Mouse (Mus musculus): ENCODE results near the gene Scml4. TPM values are rescaled to one million over a fixed set of nuclear protein-coding genes. Genes with fewer than 3 reads are reported as not detected.

Scml4 gene
- polyA plus RNA-seq, 1 experiment from 2014 or later, result 1.5 TPM

DNA sequence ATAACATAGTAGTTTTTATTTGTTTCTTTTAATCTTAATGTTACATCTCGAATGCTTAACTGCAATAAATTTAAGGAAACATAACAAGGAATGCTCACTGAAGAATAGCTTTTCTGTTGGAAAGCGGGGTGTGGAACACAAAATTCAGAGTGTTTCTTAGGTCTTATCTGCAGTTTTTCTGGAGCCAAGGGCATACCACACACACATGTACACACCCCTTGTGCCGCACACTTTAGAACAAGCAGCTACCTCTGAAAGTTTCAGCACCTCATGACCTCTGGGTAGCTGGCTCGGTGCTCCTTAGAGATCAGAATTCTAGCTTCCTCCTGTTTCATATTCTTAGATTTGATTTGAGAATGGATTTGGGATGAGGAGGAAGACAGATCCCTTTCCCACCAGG lies 2.6 kb downstream of the Scml4 start:
- Histone ChIP-seq H3K4me1 (peaks cover 48% of the 10 kb centered on the region), H3K36me3 (no peaks in the 10 kb centered on the region), H3K9me3 (replicated peaks) (no peaks in the 10 kb centered on the region), H3K27me3 (peaks cover 24% of the 10 kb centered on the region), H3K4me2 (peak overlapping the region; percentile 71; the same call in 1 of the 2 replicates), H3K27ac (no peak overlapping the region), H3K9ac (no peak overlapping the region), H3K4me3 (replicated peaks) (no peak overlapping the region)
- WGBS, result 56% methylated on average over 4 of the region's 4 CpGs
- no peak for ATAC-seq (replicated peaks; ENCODE audit: low FRiP score)

DNA sequence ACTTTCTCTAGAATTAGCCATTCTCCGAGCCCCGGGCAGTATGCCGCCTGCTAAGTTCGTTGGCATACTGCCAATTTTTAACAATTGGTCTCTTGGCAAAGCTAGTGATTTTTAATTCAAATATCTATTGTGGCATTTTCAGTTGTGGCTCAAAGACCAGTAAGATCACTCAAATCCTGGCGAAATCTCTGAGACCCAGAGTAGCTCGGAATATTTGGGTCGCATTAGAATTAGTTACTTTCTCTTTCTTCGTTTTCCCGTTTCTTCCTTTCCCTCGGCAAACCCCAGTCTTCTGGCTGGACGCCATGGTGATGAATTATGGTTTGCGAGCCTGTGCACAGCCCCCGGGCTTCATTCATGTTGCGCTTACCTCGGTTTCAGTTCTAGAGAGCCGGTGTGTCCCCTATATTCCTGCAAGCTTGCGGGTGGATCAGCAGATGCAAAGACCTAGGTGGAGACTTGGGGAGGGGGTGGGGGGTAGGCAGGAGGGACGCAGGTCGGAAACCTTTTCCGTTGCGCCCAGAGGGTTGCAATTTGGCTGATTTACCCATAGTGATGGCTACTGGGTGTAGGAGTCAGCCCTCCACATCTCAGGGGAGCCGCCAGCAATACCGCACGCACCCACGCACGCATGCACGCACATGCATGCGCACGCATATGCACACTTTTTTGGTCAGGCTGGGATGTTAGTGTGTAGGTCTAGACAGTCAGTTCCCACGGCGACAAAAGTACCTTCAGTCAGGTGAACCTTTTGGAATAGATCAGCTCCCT lies 3.6 kb downstream of the Scml4 start:
- H3K9me3 ChIP-seq (replicated peaks), result no peaks in the 10 kb centered on the region
- no peak overlapping the region for H3K9ac ChIP-seq
- peak overlapping the region; percentile 47 for H3K27ac ChIP-seq
- peak overlapping the region; percentile 71 for H3K4me2 ChIP-seq
- no peaks in the 10 kb centered on the region for H3K36me3 ChIP-seq
- ATAC-seq (replicated peaks; ENCODE audit: low FRiP score), result 0 out of 2 replicates have a peak, but pooled peaks have one; percentile 53
- 33% methylated on average over 31 of the region's 31 CpGs for WGBS
- peaks cover 22% of the 10 kb centered on the region for H3K27me3 ChIP-seq
- H3K4me3 ChIP-seq (replicated peaks), result peak overlapping the region; percentile 43
- H3K4me1 ChIP-seq, result peaks cover 48% of the 10 kb centered on the region

DNA sequence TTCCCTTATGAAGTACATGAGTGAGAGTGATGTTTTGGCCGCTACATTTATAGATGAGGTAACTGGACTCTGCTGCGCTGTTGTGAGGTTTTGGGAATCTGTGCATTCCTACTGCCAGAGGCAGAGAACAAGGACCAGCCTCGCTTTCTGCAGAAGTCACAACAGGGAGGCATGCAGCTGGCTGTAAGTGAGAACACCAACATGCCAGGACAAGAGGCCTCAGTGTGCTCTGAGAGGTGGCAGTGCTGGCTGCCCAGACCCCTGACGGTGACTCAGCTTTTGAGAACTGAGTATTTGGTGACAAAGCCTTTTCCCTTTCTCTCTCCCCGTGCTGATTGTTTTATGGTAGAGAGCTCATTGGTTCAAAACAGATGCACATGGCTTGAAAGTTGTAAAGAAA lies 4.5 kb downstream of the Scml4 start:
- ATAC-seq (replicated peaks; ENCODE audit: low FRiP score), result 0 out of 2 replicates have a peak, but pooled peaks have one; percentile 40
- H3K4me2 ChIP-seq, result peak overlapping the region; percentile 71
- H3K4me1 ChIP-seq, result peaks cover 48% of the 10 kb centered on the region
- H3K4me3 ChIP-seq (replicated peaks), result no peak overlapping the region
- WGBS, result 40% methylated on average over 5 of the region's 5 CpGs
- no peaks in the 10 kb centered on the region for H3K9me3 ChIP-seq (replicated peaks)
- H3K36me3 ChIP-seq, result no peaks in the 10 kb centered on the region
- H3K27me3 ChIP-seq, result peaks cover 26% of the 10 kb centered on the region
- no peak overlapping the region for H3K9ac ChIP-seq
- H3K27ac ChIP-seq, result peak overlapping the region; percentile 47; the same call in 1 of the 2 replicates

DNA sequence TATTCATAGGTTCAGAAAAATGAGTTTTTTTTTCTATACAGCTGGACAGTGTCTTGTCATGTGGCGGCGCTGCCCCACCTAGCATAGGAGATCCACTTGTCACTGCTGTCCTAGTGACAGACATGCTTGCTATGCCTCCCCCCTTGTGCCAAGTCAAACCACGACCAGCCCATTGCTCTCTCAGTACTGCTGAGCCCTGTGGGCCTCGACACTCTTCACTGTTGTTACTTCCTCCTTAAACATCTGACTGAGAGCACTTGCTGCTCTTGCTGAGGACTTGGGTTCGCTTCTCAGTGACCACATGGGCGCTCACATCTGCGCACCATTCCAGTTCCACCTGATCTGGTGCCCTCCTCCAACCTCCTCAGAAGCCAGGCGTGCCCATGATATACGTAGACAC lies 8.2 kb downstream of the Scml4 start:
- no peak overlapping the region for H3K4me2 ChIP-seq
- no peak overlapping the region for H3K27ac ChIP-seq
- H3K36me3 ChIP-seq, result no peaks in the 10 kb centered on the region
- WGBS, result 81% methylated on average over 9 of the region's 9 CpGs
- no peaks in the 10 kb centered on the region for H3K9me3 ChIP-seq (replicated peaks)
- no peak overlapping the region for H3K9ac ChIP-seq
- peaks cover 25% of the 10 kb centered on the region for H3K4me1 ChIP-seq
- no peak overlapping the region for H3K4me3 ChIP-seq (replicated peaks)
- H3K27me3 ChIP-seq, result peaks cover 23% of the 10 kb centered on the region
- no peak for ATAC-seq (replicated peaks; ENCODE audit: low FRiP score)

DNA sequence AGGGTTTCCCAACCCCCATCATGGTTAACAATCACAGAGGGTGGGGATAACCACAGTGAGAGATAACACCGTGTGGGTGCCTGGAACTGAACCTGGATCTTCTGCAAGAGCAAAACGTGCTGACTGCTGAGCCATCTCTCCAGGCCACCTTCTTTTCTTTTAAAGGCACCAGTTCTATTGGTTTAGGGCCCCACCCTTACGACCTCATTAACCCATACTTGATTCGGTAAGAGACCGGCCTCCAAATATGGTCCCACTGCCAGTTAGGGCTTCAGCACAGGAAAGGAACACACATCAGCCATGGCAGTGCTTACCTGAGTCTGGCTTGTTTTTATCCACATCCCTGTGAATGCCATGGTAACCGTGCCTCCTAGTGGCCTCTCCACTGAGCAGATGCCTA lies 9.3 kb downstream of the Scml4 start:
- 61% methylated on average over 6 of the region's 6 CpGs for WGBS
- peaks cover 19% of the 10 kb centered on the region for H3K27me3 ChIP-seq
- H3K4me2 ChIP-seq, result no peak overlapping the region
- no peak for ATAC-seq (replicated peaks; ENCODE audit: low FRiP score)
- H3K9me3 ChIP-seq (replicated peaks), result no peaks in the 10 kb centered on the region
- H3K4me1 ChIP-seq, result peaks cover 15% of the 10 kb centered on the region
- H3K27ac ChIP-seq, result no peak overlapping the region
- no peaks in the 10 kb centered on the region for H3K36me3 ChIP-seq
- no peak overlapping the region for H3K4me3 ChIP-seq (replicated peaks)
- H3K9ac ChIP-seq, result no peak overlapping the region

DNA sequence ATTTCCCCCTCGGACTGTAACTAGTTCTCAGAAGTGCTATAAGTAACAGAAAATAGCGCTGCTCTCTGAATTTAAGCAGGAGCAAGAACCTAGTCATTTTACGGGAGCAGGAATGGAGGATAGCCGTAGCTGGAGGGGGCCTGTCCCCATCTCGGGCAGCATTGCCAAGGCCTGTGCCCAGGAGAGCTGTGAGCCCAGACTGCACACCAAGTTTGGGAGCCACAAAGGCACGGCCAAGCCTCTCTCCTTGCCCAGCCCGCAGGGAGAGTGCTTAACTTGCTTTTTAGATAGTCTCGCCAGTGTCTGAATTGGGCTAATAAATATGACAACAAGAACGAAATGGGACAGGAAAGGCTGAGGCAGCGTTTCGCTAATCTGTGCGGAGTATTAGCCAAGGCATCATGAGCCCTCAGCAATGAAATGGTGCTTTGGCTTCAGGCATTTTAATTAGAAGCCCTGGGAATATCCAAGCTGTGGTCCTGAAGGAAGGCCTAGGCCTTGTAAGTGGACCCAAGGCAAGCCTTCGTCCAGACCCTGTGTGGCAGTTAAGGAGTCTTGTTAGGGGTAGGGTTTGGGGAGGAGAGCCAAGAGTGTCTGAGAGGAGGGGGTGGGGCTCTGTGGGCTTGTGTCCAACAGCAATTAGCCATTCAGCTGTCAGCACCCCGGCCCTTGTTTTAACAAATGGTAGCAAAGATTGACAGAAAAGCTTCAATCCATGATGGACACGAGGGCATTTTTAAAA lies 12.3 kb downstream of the Scml4 start:
- Histone ChIP-seq H3K4me2 (no peak overlapping the region), H3K4me3 (replicated peaks) (no peak overlapping the region), H3K27ac (no peak overlapping the region), H3K4me1 (0 out of 2 replicates have a peak, but pooled peaks cover 6% of the 10 kb centered on the region), H3K9me3 (replicated peaks) (no peaks in the 10 kb centered on the region), H3K27me3 (peaks cover 11% of the 10 kb centered on the region; the same call in 1 of the 2 replicates), H3K9ac (no peak overlapping the region), H3K36me3 (no peaks in the 10 kb centered on the region)
- ATAC-seq (replicated peaks; ENCODE audit: low FRiP score), result no peak
- WGBS, result 68% methylated on average over 15 of the region's 15 CpGs

DNA sequence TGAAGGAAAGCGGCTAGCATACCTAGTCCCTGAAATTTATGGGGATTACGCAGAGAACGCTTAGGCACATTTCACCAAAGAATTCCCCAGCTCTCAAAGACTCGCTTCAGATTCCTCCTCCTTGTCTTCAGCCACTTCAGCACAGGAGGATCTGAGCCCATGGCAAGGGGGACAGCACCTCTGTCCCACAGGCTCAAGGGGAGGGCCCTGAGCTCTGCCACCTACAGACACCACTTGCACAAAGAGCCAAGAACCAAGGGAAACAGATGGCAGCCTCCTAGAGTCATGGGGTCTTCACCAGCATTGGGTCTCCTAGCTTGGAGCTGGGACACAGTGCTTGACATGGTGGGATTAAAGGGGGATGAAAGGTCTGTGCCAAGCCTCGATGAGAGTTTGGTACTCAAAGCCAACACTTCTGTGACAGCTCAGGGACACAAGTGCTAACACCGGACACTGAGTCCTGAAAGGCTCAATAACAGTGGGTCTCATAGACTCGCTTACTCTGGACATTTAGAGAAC lies 13.0 kb downstream of the Scml4 start:
- Histone ChIP-seq H3K27ac (no peak overlapping the region), H3K4me1 (0 out of 2 replicates have a peak, but pooled peaks cover 6% of the 10 kb centered on the region), H3K36me3 (no peaks in the 10 kb centered on the region), H3K9me3 (replicated peaks) (no peaks in the 10 kb centered on the region), H3K4me2 (no peak overlapping the region), H3K4me3 (replicated peaks) (no peak overlapping the region), H3K9ac (no peak overlapping the region), H3K27me3 (peaks cover 11% of the 10 kb centered on the region; the same call in 1 of the 2 replicates)
- 69% methylated on average over 7 of the region's 7 CpGs for WGBS
- no peak for ATAC-seq (replicated peaks; ENCODE audit: low FRiP score)

DNA sequence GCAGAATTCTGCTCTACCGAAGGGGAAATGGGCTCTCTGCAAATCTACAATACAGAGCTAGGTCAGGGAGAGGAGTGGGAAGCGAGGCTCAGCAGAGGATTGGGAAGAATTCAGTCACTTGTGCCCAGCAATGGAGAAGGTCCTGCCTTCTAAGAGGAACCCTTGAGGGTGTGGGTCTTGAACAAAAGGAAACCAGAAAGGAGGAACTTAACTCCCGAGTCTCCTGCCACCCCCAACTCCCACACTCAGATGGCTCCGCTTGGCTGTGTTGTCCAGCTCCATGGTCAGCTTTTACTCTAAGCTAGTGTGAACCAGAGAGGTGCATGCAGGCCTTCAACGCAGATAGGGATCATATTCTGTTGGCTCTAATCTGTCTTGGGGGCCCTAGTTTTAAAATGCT lies 16.0 kb downstream of the Scml4 start:
- Histone ChIP-seq H3K4me1 (0 out of 2 replicates have a peak, but pooled peaks cover 6% of the 10 kb centered on the region), H3K4me2 (no peak overlapping the region), H3K4me3 (replicated peaks) (no peak overlapping the region), H3K27ac (no peak overlapping the region), H3K9ac (no peak overlapping the region), H3K27me3 (0 out of 2 replicates have a peak, but pooled peaks cover 3% of the 10 kb centered on the region), H3K36me3 (no peaks in the 10 kb centered on the region), H3K9me3 (replicated peaks) (no peaks in the 10 kb centered on the region)
- ATAC-seq (replicated peaks; ENCODE audit: low FRiP score), result no peak
- 73% methylated on average over 5 of the region's 5 CpGs for WGBS

DNA sequence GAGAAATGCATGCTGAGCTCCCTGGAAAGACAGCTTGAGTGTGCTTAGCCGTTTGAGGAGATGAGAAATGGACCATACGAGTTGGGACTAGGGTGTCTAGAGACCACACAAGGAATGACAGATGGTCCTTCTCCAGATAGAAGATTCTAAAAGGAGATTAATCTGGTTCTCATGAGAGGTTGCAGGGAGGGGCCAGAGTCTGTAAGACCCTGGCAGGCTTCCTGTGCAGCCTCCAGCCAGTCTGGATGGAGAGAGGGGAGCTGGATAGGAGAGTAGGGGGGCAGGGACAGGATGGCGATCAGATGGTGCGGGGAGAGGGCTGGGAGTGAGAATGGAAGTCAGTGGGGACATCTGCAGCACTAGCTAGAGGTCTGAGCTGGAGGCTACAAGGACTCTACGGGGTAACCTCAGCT lies 19.1 kb downstream of the Scml4 start:
- 54% methylated on average over 5 of the region's 5 CpGs for WGBS
- no peaks in the 10 kb centered on the region for H3K4me1 ChIP-seq
- H3K27ac ChIP-seq, result peak overlapping the region; percentile 56
- no peak overlapping the region for H3K9ac ChIP-seq
- H3K4me2 ChIP-seq, result no peak overlapping the region
- H3K4me3 ChIP-seq (replicated peaks), result no peak overlapping the region
- no peaks in the 10 kb centered on the region for H3K36me3 ChIP-seq
- ATAC-seq (replicated peaks; ENCODE audit: low FRiP score), result peak; percentile 86
- H3K9me3 ChIP-seq (replicated peaks), result no peaks in the 10 kb centered on the region
- 0 out of 2 replicates have a peak, but pooled peaks cover 3% of the 10 kb centered on the region for H3K27me3 ChIP-seq

DNA sequence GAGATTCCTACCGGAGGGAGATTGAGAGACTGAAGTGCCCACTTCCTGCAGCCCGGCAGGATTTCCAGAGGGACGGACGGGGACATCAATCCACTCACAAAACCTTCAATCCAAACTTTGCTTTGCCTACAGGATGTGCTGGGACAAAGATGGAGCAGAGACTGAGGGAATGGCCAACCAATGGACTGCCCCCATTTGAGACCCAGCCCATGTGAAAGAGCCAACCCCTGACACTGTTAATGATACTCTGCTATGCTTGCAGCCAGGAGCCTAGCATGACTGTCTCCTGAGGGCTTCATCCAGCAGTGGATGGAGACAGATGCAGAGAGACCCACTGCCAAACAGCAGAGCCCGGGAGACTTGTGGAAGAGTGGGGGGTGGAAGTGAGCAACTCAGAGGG lies 19.5 kb downstream of the Scml4 start:
- WGBS, result 74% methylated on average over 5 of the region's 5 CpGs
- no peak for ATAC-seq (replicated peaks; ENCODE audit: low FRiP score)

DNA sequence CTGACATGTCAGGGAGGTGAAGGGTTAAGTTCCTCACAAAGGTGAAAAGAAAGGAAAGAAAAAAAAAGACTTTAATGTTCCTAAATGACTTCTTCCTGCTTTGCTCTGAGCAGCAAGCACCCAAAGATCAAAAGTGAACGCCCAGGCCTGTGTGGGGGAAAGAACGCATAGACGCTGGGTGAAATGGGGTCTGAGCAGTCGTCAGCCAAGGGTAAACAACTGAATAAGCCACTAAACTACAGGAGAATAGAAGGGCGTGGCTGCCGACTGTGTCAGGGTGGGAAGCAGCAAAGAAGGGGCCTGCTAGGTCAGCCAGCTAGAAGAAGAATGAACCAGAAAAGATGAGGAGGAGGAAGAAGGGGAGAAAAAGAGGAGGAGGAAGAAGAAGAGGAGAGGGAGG lies 26.9 kb downstream of the Scml4 start:
- no peak overlapping the region for H3K4me3 ChIP-seq (replicated peaks)
- H3K36me3 ChIP-seq, result no peaks in the 10 kb centered on the region
- no peaks in the 10 kb centered on the region for H3K9me3 ChIP-seq (replicated peaks)
- no peaks in the 10 kb centered on the region for H3K27me3 ChIP-seq
- H3K4me1 ChIP-seq, result 0 out of 2 replicates have a peak, but pooled peaks cover 5% of the 10 kb centered on the region
- 9% methylated on average over 6 of the region's 6 CpGs for WGBS
- no peak overlapping the region for H3K9ac ChIP-seq
- no peak overlapping the region for H3K4me2 ChIP-seq
- no peak overlapping the region for H3K27ac ChIP-seq
- no peak for ATAC-seq (replicated peaks; ENCODE audit: low FRiP score)

More for the DNA sequence above, 19.5 kb downstream of the Scml4 start:
- H3K27ac ChIP-seq, result peak overlapping the region; percentile 56
- no peaks in the 10 kb centered on the region for H3K9me3 ChIP-seq (replicated peaks)
- H3K4me3 ChIP-seq (replicated peaks), result no peak overlapping the region
- no peaks in the 10 kb centered on the region for H3K4me1 ChIP-seq
- H3K9ac ChIP-seq, result no peak overlapping the region
- H3K4me2 ChIP-seq, result no peak overlapping the region
- H3K36me3 ChIP-seq, result no peaks in the 10 kb centered on the region
- 0 out of 2 replicates have a peak, but pooled peaks cover 3% of the 10 kb centered on the region for H3K27me3 ChIP-seq

DNA sequence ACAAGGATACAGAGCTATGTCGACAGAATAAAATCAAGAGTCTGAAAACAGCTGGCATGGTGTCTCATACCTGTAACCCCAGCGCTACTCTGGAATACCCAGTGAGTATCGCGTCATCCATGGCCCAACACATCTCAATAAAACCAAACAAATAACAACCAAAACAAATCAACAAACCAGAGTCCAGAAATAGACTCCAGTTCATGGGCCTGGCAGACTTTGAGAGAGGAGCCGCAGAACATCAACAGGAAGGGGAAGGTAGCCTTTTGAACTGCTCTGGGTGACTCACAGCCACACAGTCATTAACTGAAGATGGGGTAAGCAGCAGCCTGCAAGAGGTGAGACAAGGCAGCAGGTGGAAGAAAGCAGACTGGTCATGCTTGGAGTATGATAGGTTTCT lies 28.1 kb downstream of the Scml4 start:
- H3K27ac ChIP-seq, result no peak overlapping the region
- no peak overlapping the region for H3K9ac ChIP-seq
- no peak overlapping the region for H3K4me2 ChIP-seq
- no peak overlapping the region for H3K4me3 ChIP-seq (replicated peaks)
- no peaks in the 10 kb centered on the region for H3K9me3 ChIP-seq (replicated peaks)
- H3K4me1 ChIP-seq, result 0 out of 2 replicates have a peak, but pooled peaks cover 5% of the 10 kb centered on the region
- H3K27me3 ChIP-seq, result no peaks in the 10 kb centered on the region
- H3K36me3 ChIP-seq, result no peaks in the 10 kb centered on the region
- WGBS, result 79% methylated on average over 5 of the region's 5 CpGs
- no peak for ATAC-seq (replicated peaks; ENCODE audit: low FRiP score)
